Mouse (Mus musculus) lung, postnatal 0 days (tissue): ENCODE data around the gene Pced1b.

Experiments
- CTCF ChIP-seq: IDR thresholded peaks from 2 replicates; pipeline ENCODE4 v1.5.1; 2016; ENCODE audit warnings: antibody characterized with exemption, mild to moderate bottlenecking
- EP300 ChIP-seq: IDR thresholded peaks from 2 replicates; pipeline ENCODE4 v1.6.1; 2016; ENCODE audit warnings: antibody characterized with exemption, mild to moderate bottlenecking, control low read depth

DNA sequence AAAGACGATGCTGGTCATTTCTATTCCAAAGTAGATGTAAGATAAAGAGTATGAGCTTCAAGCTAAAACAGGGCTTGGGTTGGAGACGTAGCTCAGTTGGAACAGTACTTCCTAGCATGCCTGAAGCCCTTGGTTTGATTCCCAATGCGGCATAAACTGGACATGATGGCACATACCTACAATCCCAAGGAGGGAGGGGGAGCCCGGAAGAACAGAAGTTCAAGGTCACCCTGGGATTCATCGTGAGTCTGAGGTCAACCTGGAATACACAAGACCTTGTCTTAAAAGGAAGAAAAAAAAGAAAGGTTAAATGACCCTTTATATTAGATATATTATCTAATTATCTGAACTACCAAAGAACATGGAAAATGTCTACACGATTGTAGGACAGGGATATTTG is 164.8 kb downstream of the Pced1b start:
- TF ChIP-seq CTCF (no peak), EP300 (no peak)
